Mouse (Mus musculus) Patski (cell line): ENCODE measurements at regions not wholly inside any gene's neighbourhood (a gene's known extent, or its start where the extent isn't known, plus 50 kb on each side); places are given as distances from the start of the nearest gene placed in this dataset.

Experiments
- ATAC-seq: fragments of 100-300 bp; one replicate; pipeline ENCODE4 v1.8.0; 2021
- CTCF ChIA-PET: fragments of 350-600 bp; sonication (Branson Sonifier 250); formaldehyde crosslinking; loops from one replicate; lab custom pipeline; 2022; ENCODE audit warnings: inconsistent platforms; lab: Charles Lee
- POLR2A ChIA-PET: fragments of 350-600 bp; sonication (Branson Sonifier 250); formaldehyde crosslinking; loops from one replicate; lab custom pipeline; 2022; ENCODE audit warnings: antibody characterized with exemption, inconsistent platforms; lab: Charles Lee
- DNase-seq: peaks from one replicate; pipeline ENCODE4 v3.0.0-alpha.2; 2011; ENCODE audit warnings: low read depth, low spot score
- H3K27me3 ChIP-seq: fragments of 371-371 bp; one replicate; pipeline ENCODE4 v1.5.1; 2021
- CTCF ChIP-seq: fragments of 100-300 bp; IDR thresholded peaks from one replicate; pipeline ENCODE4 v1.5.1; 2021
- in situ Hi-C: fragments of 300-500 bp; cut with MboI; formaldehyde crosslinking; loops from 3 replicates; pipeline ENCODE4 v1.11.1; 2018; ENCODE audit warnings: low pct_unique_long_range_greater_than_20kb, mixed read lengths

DNA sequence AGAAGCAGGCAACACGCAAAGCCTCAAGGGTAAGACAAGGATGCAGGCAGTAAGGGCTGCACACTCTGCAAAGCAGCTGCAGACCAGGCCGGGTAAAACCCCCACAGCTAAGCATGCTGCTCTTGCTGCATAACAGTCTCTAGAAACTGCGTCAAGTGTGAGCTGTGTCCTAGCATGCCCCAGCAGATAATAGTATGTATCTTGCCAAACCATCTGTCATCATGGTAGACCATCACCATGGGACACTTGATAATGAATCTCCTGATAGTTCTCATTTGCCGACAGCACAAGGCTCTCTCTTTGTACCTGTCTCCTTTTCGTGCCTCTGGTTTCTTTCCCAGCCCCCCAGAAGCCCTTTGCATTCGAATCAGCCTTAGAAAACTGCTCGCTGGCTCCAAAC, 52.5 kb upstream of the Ddx18 start:
- ChIA-PET POLR2A (no interaction called here), CTCF (interaction anchor here (1.4 kb wide), 1 partner anchor 9 kb away, joined by 4 read pairs; no protein-coding TSS in a partner anchor)
- peaks cover 7% of the 10 kb centered on the region for H3K27me3 ChIP-seq
- in situ Hi-C loops: no loop called here
- DNase-seq (no peak), ATAC-seq (no peak)
- TF ChIP-seq CTCF: no peak

DNA sequence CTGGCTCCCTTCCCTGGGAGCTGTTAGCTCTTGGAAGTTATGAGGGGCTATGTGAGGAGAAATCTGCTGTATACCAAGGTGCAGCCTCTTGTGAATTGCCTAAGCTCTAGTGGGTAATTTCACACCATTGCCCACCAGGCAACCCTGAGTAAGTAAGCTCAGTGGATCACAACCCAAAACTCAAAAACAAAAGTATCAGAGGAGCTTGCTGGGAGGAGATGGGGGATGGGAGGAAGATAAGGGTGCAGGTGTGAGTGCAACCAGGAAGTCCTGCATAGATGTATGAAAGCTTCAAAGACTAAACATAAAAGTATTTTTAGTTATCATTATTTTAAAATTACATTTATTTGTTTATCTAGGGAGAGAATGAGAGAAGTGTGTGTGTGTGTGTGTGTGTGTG, 50.8 kb upstream of the Ddx18 start:
- peaks cover 8% of the 10 kb centered on the region for H3K27me3 ChIP-seq
- no peak for DNase-seq
- CTCF ChIA-PET: no interaction called here
- TF ChIP-seq CTCF: no peak
- in situ Hi-C loops: no loop called here
- POLR2A ChIA-PET: no interaction called here
- no peak for ATAC-seq
